Mouse (Mus musculus) CD8-positive naive resting alpha-beta T cell, adult 2 months (primary cell): Measurements from ENCODE around the gene Cdc42se1.

Experiments used
- DNase-seq, 2 experiments: peaks; one replicate each; pipeline ENCODE4 v3.0.0; 2022; ENCODE audit warnings: low read depth in 2 of 2, low spot score in 2 of 2

Gene Cdc42se1

GRCm38 (mm10) chr3:95223041-95223440 lies 5.5 kb upstream of the Cdc42se1 start:
- no peak for DNase-seq

- DNase-seq, result no peak
Measured at GRCm38 (mm10) chr3:95224295-95224694, 4.2 kb upstream of the Cdc42se1 start.

GRCm38 (mm10) chr3:95227214-95227613 lies 1.3 kb upstream of the Cdc42se1 start:
- DNase-seq, result no peak

GRCm38 (mm10) chr3:95228894-95229780 lies 605 bp downstream of the Cdc42se1 start:
- DNase-seq, result peak; percentile 26 to 35

- no peak for DNase-seq
Measured at GRCm38 (mm10) chr3:95229781-95230494, 1.4 kb downstream of the Cdc42se1 start.

GRCm38 (mm10) chr3:95230495-95231297 lies 2.2 kb downstream of the Cdc42se1 start:
- DNase-seq, result no peak

- DNase-seq, result peak; percentile 44 to 47
Measured at GRCm38 (mm10) chr3:95231298-95232221, 3.0 kb downstream of the Cdc42se1 start, which contains the start of gene Mllt11. Mllt11 (minus strand) TSS chr3:95232171.

- DNase-seq, result no peak
Measured at GRCm38 (mm10) chr3:95232771-95233170, 4.2 kb downstream of the Cdc42se1 start.

GRCm38 (mm10) chr3:95233303-95233980 lies 4.9 kb downstream of the Cdc42se1 start:
- DNase-seq, result no peak

GRCm38 (mm10) chr3:95235386-95236301 lies 7.1 kb downstream of the Cdc42se1 start:
- no peak for DNase-seq

- DNase-seq, result no peak
Measured at GRCm38 (mm10) chr3:95237541-95238099, 9.1 kb downstream of the Cdc42se1 start.

GRCm38 (mm10) chr3:95239022-95239421 lies 10.5 kb downstream of the Cdc42se1 start:
- no peak for DNase-seq

- no peak for DNase-seq
Measured at GRCm38 (mm10) chr3:95239971-95240370, 11.4 kb downstream of the Cdc42se1 start.

- no peak for DNase-seq
Measured at GRCm38 (mm10) chr3:95240900-95241299, 12.4 kb downstream of the Cdc42se1 start.

- no peak for DNase-seq
Measured at GRCm38 (mm10) chr3:95241498-95241897, 13.0 kb downstream of the Cdc42se1 start, which contains the start of gene Gm128. Gm128 (minus strand) TSS chr3:95241598.

- no peak for DNase-seq
Measured at GRCm38 (mm10) chr3:95243086-95243485, 14.6 kb downstream of the Cdc42se1 start.

GRCm38 (mm10) chr3:95246465-95247231 lies 18.1 kb downstream of the Cdc42se1 start:
- no peak for DNase-seq
